Mouse (Mus musculus) inflammation-experienced regulatory T-cells, adult 6 months (primary cell): ENCODE data around the gene Siva1. TPM values are rescaled to one million over a fixed set of nuclear protein-coding genes. Genes with fewer than 3 reads are reported as not detected.

Source experiments
- ATAC-seq: one replicate; pipeline ENCODE4 v1.8.0; 2017
- polyA plus RNA-seq, 3 experiments: library from polyadenylated mRNA; unstranded; fragments of 100-300 nt; shearing (Covaris generic); gene quantifications; one replicate each; pipeline ENCODE4 v1.2.1; 2017

Gene Siva1
- polyA plus RNA-seq, 3 experiments from 2014 or later: 34.6 to 68.7 (median 39.4) TPM

DNA sequence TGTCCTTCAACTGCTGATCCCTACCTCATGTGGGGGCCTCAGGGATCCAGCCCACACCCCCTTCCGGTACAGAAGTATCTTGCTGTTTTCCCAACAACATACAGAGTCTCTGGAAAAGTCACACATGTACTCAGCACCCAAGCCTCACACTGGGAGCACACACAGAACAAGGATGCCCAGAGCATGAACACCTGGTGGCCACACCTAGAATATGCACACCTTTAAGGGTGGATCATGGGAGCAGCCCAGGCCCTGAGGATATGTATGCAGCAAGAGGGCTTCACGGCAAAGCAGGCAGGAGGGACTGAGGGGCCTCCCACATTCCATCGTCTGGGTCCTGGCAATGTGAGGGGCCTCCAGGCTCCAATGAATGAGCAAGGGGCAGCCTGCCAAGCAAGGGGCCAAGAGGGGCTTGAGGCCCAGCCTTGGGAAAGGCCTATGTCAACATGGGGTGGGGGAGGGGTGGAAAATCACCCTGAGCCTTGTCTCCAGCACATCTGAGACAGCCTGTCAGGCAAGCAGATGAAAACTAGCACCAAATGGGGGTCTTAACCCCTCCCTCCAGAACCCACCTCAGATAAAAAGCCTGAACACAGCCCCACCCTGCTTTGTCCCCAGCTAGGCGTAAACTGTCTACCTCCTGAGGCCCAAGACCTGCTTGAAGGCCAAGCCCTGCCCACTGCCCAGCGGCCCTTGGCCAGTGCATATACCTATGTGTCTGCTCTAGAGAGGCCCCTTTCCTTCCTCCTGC is 16.3 kb downstream of the Siva1 start:
- ATAC-seq: no peak

DNA sequence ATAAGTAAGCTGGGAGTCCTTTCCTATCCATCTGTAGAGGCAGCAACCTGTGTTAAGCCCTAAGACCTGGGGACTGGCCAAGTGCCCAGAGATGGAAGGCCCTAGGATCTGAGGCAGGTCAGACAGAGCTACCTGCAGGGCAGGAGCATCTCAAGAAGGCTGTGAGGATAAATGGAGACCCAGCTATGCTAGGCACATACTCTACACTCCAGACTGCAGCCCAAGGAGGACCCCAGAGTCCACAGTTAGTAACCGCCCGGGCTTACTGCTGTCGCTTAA is 16.8 kb downstream of the Siva1 start:
- no peak for ATAC-seq

DNA sequence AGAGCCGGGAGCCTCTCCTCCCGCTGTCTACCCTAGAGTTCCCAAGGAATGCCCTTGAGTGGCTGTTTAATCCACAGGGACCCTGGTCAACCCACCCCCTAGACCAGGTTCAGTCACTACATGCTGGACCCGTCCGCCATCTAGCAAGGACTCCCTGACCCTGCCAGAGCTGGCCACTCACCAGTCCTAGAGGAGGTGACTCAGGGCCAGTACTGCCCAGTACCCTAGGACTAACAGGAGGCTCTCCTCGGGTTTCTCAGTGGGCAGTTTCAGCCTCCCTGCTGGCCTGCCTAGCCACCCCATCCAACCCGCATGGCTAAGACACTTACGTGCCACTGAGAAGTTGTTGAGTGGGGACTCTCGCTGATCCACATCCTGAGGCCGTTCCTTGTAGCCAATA is 17.4 kb downstream of the Siva1 start:
- no peak for ATAC-seq

DNA sequence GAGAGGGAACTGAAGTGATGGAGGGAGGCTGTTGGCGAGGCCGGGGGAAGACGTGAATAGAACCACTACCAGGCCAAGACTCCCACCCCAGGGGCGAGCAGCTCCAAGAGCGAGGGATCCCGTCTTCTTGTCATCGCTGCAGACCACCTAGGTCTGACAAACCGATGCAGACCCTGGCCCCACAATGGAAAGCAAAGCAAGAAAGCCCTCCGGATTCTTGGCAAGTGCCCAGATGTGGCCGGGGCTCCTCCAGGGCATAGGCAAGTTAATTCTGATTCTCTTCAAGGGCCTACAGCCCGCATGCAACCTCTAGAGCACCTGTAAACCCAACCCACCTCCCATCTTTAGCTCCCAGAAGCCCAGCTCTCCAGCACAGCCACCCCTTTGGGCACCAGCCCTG is 18.8 kb downstream of the Siva1 start:
- ATAC-seq: no peak

GRCm38 (mm10) chr12:112663716-112664115 is 19.2 kb downstream of the Siva1 start:
- ATAC-seq: no peak

- no peak for ATAC-seq
Measured at GRCm38 (mm10) chr12:112664124-112664523, 19.6 kb downstream of the Siva1 start.

DNA sequence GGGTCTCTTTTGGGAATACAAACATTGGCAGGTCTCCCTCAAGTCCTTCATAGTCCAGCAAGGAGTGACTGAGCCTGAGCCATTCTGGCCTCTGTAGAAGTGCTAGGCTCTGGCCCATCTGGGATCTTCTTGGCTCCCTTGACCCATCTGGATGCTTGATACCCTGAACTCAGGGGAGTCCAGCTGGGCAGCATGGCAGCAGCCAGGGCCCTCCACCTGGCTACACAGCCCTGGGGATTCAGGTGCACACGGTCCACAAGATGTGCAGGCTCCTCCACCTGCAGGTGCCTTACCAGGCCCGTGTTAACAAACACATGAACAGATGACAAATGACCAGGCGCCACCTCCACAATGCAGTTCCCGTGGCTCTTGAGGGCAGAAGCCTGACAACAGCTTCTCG is 20.2 kb downstream of the Siva1 start:
- ATAC-seq: no peak

DNA sequence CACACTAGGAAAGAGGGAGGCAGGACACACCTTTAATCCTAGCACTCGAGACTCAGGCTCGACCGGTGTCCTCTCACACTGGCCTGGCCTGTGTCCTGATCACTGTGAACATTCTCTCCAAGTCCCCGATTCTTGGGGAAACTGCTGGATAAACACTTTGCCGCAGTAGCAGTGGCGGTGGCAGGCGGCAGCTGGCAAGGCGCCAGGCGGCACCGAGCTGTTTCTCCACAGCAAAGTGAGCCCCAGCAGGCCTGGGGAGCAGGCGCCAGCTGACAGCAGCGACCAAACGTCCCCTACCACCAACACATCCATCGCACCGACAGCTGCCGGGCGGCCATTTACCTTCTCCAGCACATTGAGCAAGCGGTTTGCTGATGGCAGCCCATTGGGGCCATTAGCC is 21.0 kb downstream of the Siva1 start:
- no peak for ATAC-seq

DNA sequence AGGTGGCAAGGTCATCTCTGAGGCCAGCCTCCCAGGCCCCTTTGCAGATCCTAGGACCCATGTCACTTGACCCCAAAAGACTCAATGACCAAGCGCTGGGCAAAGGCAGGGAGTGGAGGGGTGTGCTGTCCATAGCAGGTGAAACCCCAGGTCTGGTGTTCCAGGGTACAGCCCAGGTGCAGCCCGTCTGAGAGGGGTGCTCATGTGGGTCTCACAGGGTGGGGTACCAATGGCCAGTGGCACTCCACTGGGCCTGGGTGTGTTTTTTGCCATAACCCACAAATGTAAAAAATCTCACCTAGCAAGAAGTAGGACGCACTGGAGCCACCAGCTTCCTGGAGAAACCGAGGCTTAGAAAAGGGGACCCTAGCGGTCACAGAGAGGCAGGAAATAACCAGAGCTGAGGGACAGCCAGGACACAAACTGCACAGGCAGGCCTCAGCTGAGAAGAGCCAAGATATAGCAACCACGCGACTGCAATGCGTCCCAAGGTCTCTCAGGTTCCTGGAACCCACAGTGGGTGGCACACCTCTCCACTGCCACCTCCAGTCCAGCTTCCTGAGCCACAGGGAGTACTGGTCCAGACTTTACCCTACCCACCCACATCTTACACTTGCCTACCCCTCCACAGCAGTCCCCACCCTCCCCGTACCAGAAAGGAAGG is 21.5 kb downstream of the Siva1 start:
- no peak for ATAC-seq

DNA sequence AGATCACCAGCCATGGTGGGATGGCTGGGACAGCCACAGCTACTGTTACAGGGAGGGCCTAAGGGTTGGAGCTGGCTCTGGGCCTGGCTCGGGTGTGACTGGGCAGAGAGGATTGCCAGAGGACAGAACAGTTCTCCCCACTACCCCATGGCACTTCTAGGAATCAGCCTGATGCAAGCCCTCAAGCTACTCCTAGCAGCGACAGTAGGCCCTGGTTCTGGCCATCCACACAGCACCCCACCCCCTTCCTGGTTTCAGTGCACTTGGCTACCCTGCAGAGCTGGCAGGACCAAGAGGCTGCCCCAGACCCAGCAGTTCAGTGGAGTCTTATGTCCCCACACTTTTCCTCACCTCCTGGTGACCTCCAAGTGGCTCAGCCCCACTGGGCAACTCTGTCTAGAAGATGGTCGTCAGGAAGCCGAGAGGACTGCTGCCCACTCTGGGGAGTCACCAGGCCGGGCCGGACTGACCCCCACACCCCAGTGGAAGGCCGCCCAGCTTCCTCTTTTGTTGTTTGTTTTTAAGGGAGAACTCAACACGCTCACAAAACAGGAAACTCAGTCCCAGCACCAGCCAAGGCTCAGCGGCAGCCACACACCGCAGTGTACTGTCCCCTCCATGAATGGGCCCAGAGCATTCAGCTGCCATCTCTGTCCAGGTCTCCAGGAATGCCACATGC is 23.3 kb downstream of the Siva1 start:
- no peak for ATAC-seq

DNA sequence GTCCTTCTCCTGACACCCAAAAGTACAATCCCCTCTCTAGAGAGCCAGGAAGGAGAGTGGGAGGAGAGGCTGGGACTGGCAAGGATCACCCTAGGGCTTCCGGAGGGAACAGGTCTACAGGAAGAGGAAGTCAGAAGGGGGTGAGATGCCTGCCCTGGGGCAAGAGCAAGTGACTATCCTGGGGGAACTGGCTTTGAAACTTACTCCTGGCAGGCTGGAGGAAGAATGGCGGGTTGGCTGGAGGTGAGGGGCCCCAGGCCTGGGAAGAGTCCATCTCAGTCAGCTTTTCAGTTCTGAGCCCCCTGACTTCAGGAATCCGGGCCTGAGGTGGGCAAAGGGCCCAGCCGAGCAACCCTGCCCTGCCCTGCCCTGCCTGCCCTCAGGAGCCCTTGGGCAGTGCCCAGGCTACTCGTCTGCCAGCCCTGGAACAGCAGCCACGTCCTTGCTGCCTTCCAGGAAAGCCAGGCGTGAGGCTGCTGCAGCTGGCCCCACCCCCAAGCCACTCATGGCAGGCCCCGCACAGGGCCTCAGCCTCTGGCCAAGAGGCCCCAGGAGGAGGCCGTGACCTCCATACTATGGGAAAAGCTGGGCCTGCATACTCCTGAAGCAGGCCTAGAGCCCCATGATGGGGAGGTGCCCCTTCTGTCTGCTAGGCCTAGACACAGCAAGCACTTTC is 26.4 kb downstream of the Siva1 start:
- no peak for ATAC-seq

GRCm38 (mm10) chr12:112671891-112672290 is 27.4 kb downstream of the Siva1 start:
- no peak for ATAC-seq

- peak; percentile 34 for ATAC-seq
Measured at GRCm38 (mm10) chr12:112672744-112673575, 28.5 kb downstream of the Siva1 start.

GRCm38 (mm10) chr12:112673576-112674091 is 29.2 kb downstream of the Siva1 start:
- peak; percentile 9 for ATAC-seq

GRCm38 (mm10) chr12:112674132-112675011 is 29.9 kb downstream of the Siva1 start, which contains the start of gene Akt1:
Gene Akt1, minus strand, starts transcription at chr12:112674884.
- peak; percentile 27 for ATAC-seq

DNA sequence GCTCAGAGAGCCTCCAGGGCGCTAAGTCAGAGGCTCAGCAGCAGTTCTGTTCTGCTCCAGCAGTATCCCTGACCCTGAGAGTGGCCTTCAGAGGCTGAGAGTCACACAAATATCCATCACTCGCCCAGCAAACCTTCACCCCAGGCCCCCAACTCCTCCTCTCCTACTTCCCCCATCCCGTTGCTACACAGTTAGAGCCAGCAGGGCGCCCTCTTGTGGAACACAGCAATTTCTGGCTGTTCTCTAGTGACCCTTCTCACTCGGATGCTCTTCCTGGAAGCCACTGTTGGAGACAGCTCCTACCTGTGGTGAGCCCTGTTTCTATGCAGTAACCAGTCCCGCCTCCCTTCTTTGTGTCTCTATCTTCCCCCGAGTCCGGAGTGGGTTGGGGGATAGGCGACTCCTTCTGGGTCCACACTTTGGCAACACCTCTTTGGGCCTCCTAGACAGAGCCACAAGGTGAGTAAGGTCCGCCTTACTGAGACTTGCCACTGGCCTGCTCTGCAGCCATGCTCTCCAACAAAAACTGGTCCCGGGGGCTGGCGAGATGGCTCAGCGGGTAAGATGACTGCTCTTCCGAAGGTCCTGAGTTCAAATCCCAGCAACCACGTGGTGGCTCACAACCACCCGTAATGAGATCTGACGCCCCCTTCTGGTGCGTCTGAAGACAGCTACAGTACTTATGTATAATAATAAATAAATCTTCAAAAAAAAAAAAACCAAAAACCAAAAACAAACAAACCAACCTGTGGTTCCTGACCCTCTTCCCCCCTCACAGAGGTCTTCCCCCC is 31.0 kb downstream of the Siva1 start:
- ATAC-seq: peak; percentile 74

- no peak for ATAC-seq
Measured at GRCm38 (mm10) chr12:112677076-112677475, 32.6 kb downstream of the Siva1 start.

DNA sequence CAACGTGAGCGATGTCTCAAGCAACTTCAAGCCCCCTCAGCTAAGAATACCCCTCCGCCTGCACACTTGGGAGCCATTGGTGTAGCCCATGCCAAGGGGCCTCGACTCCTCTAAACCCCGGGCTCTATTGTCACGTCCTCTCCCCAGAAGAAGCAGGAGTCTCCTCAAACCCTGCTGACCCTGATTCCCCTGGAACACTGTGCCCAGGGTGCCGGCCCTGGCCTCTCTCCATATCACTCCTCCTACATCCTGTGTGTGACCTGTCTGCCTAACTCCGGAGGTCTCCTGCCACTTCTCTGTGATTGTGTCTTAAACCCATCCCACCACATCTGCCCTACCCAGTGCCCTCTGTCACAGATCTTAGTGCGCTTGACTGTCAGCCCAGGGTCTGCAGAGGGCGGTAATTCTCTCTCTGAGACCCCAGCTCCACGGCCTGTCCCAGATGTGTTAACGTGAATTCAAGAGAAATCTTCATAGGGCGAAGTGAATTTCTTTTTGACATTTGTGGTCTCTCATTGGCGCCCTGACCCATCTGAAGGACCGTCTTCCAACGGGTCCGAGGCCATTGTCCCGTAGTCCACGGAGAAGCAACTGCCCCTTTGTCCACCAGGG is 33.6 kb downstream of the Siva1 start:
- no peak for ATAC-seq

DNA sequence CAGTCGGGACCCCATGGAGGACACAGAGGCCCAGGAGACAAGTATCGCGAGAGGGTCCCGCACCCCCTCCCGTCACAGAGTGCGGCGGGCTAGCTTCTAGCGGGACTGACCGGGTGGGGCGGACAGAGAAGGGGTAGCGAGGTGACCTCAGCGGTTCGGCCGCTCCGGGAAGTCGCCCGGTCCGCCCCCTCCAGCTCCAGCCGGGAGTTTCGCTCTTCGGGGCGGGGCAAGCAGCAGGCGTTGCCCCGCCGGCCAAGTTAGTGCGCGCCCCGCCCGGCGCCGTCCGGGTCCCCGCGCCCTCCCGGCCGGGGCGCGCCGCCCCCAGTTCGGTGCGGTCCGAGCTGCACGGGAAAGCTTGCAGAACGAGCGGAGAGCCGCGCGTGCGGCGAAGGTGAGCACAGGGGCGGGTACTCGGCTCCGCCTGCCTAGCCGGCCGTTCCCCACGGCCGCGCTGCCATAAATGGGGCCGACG is 34.1 kb downstream of the Siva1 start, which contains the start of gene Zbtb42:
Gene Zbtb42 (plus strand): TSS at position 274 of the 472 bp plus-strand sequence.
- peak; percentile 12 for ATAC-seq
